Mouse (Mus musculus): ENCODE measurements around the gene Snrpa. TPM values are rescaled to one million over a fixed set of nuclear protein-coding genes. Genes with fewer than 3 reads are reported as not detected.

The Snrpa gene
- polyA plus RNA-seq, 1 experiment from 2014 or later = 155 TPM

GRCm38 (mm10) chr7:27165696-27166095, 30.4 kb downstream of the Snrpa start:
- peak overlapping the region; percentile 90 for H3K9ac ChIP-seq
- H3K4me2 ChIP-seq = peak overlapping the region; percentile 84
- peak overlapping the region; percentile 87 for H3K4me3 ChIP-seq
- no peaks in the 10 kb centered on the region for H3K9me3 ChIP-seq (replicated peaks)
- peak overlapping the region; percentile 99 for H3K27ac ChIP-seq (ENCODE audit: poor library complexity, severe bottlenecking)
- peaks cover 57% of the 10 kb centered on the region for H3K4me1 ChIP-seq (replicated peaks)
- ATAC-seq (ENCODE audit: insufficient number of reproducible peaks, low FRiP score) = no peak
- peaks cover 47% of the 10 kb centered on the region for H3K36me3 ChIP-seq
- WGBS = 2% methylated on average over 8 of the region's 8 CpGs
- no peaks in the 10 kb centered on the region for H3K27me3 ChIP-seq (replicated peaks)

GRCm38 (mm10) chr7:27165007-27165655, 30.9 kb downstream of the Snrpa start:
- Histone ChIP-seq H3K9me3 (replicated peaks) (no peaks in the 10 kb centered on the region), H3K4me3 (peak overlapping the region; percentile 87), H3K4me2 (peak overlapping the region; percentile 84), H3K27me3 (replicated peaks) (no peaks in the 10 kb centered on the region), H3K36me3 (peaks cover 49% of the 10 kb centered on the region), H3K4me1 (replicated peaks) (peaks cover 63% of the 10 kb centered on the region), H3K9ac (peak overlapping the region; percentile 90), H3K27ac (ENCODE audit: poor library complexity, severe bottlenecking) (no peak overlapping the region)
- ATAC-seq (ENCODE audit: insufficient number of reproducible peaks, low FRiP score) = no peak
- WGBS = 71% methylated on average over 20 of the region's 23 CpGs

- Histone ChIP-seq H3K27me3 (replicated peaks) (no peaks in the 10 kb centered on the region), H3K9me3 (replicated peaks) (no peaks in the 10 kb centered on the region), H3K4me3 (peak overlapping the region; percentile 87), H3K4me2 (peak overlapping the region; percentile 84), H3K4me1 (replicated peaks) (peaks cover 66% of the 10 kb centered on the region), H3K27ac (ENCODE audit: poor library complexity, severe bottlenecking) (no peak overlapping the region), H3K36me3 (peaks cover 55% of the 10 kb centered on the region), H3K9ac (peak overlapping the region; percentile 90)
- 76% methylated on average over 33 of the region's 33 CpGs for WGBS
- ATAC-seq (ENCODE audit: insufficient number of reproducible peaks, low FRiP score) = no peak
Observed at GRCm38 (mm10) chr7:27164112-27164947, 31.7 kb downstream of the Snrpa start.

GRCm38 (mm10) chr7:27163450-27163805, 32.6 kb downstream of the Snrpa start:
- H3K4me2 ChIP-seq = peak overlapping the region; percentile 84
- H3K4me3 ChIP-seq = peak overlapping the region; percentile 19
- ATAC-seq (ENCODE audit: insufficient number of reproducible peaks, low FRiP score) = no peak
- no peak overlapping the region for H3K27ac ChIP-seq (ENCODE audit: poor library complexity, severe bottlenecking)
- H3K9me3 ChIP-seq (replicated peaks) = no peaks in the 10 kb centered on the region
- peaks cover 63% of the 10 kb centered on the region for H3K36me3 ChIP-seq
- no peaks in the 10 kb centered on the region for H3K27me3 ChIP-seq (replicated peaks)
- H3K4me1 ChIP-seq (replicated peaks) = peaks cover 66% of the 10 kb centered on the region
- 60% methylated on average over 5 of the region's 5 CpGs for WGBS
- peak overlapping the region; percentile 53; the same call in 1 of the 2 replicates for H3K9ac ChIP-seq

- Histone ChIP-seq H3K4me1 (replicated peaks) (peaks cover 66% of the 10 kb centered on the region), H3K27ac (ENCODE audit: poor library complexity, severe bottlenecking) (no peak overlapping the region), H3K9me3 (replicated peaks) (no peaks in the 10 kb centered on the region), H3K27me3 (replicated peaks) (no peaks in the 10 kb centered on the region), H3K4me3 (peak overlapping the region; percentile 19), H3K36me3 (peaks cover 68% of the 10 kb centered on the region), H3K9ac (peak overlapping the region; percentile 53; the same call in 1 of the 2 replicates), H3K4me2 (peak overlapping the region; percentile 84)
- no peak for ATAC-seq (ENCODE audit: insufficient number of reproducible peaks, low FRiP score)
- WGBS = 75% methylated on average over 5 of the region's 5 CpGs
Observed at GRCm38 (mm10) chr7:27162780-27163449, 33.2 kb downstream of the Snrpa start.

GRCm38 (mm10) chr7:27161744-27162143, 34.3 kb downstream of the Snrpa start:
- Histone ChIP-seq H3K4me1 (replicated peaks) (peaks cover 58% of the 10 kb centered on the region), H3K27ac (ENCODE audit: poor library complexity, severe bottlenecking) (no peak overlapping the region), H3K36me3 (peaks cover 77% of the 10 kb centered on the region), H3K9me3 (replicated peaks) (no peaks in the 10 kb centered on the region), H3K4me2 (no peak overlapping the region), H3K9ac (peak overlapping the region; percentile 26; the same call in 1 of the 2 replicates), H3K27me3 (replicated peaks) (no peaks in the 10 kb centered on the region), H3K4me3 (no peak overlapping the region)
- no peak for ATAC-seq (ENCODE audit: insufficient number of reproducible peaks, low FRiP score)
- WGBS = 73% methylated on average over 4 of the region's 4 CpGs

- no peak overlapping the region for H3K27ac ChIP-seq (ENCODE audit: poor library complexity, severe bottlenecking)
- ATAC-seq (ENCODE audit: insufficient number of reproducible peaks, low FRiP score) = no peak
- H3K4me1 ChIP-seq (replicated peaks) = peaks cover 58% of the 10 kb centered on the region
- no peaks in the 10 kb centered on the region for H3K27me3 ChIP-seq (replicated peaks)
- no peak overlapping the region for H3K9ac ChIP-seq
- WGBS = 91% methylated on average over 3 of the region's 3 CpGs
- H3K9me3 ChIP-seq (replicated peaks) = no peaks in the 10 kb centered on the region
- no peak overlapping the region for H3K4me3 ChIP-seq
- no peak overlapping the region for H3K4me2 ChIP-seq
- peaks cover 83% of the 10 kb centered on the region for H3K36me3 ChIP-seq
Observed at GRCm38 (mm10) chr7:27160921-27161320, 35.1 kb downstream of the Snrpa start.

- Histone ChIP-seq H3K9ac (no peak overlapping the region), H3K27me3 (replicated peaks) (no peaks in the 10 kb centered on the region), H3K4me3 (no peak overlapping the region), H3K4me2 (no peak overlapping the region), H3K4me1 (replicated peaks) (peaks cover 49% of the 10 kb centered on the region), H3K9me3 (replicated peaks) (no peaks in the 10 kb centered on the region), H3K27ac (ENCODE audit: poor library complexity, severe bottlenecking) (no peak overlapping the region), H3K36me3 (peaks cover 84% of the 10 kb centered on the region)
- 13% methylated on average over 8 of the region's 8 CpGs for WGBS
- ATAC-seq (ENCODE audit: insufficient number of reproducible peaks, low FRiP score) = peak; percentile 82
Observed at GRCm38 (mm10) chr7:27159882-27160281, 36.2 kb downstream of the Snrpa start.

- 92% methylated on average over 6 of the region's 6 CpGs for WGBS
- Histone ChIP-seq H3K27me3 (replicated peaks) (no peaks in the 10 kb centered on the region), H3K27ac (ENCODE audit: poor library complexity, severe bottlenecking) (no peak overlapping the region), H3K4me2 (no peak overlapping the region), H3K9me3 (replicated peaks) (no peaks in the 10 kb centered on the region), H3K4me1 (replicated peaks) (peaks cover 43% of the 10 kb centered on the region), H3K9ac (no peak overlapping the region), H3K4me3 (no peak overlapping the region), H3K36me3 (peaks cover 78% of the 10 kb centered on the region)
- no peak for ATAC-seq (ENCODE audit: insufficient number of reproducible peaks, low FRiP score)
Observed at GRCm38 (mm10) chr7:27159256-27159655, 36.8 kb downstream of the Snrpa start.

- no peaks in the 10 kb centered on the region for H3K27me3 ChIP-seq (replicated peaks)
- H3K4me2 ChIP-seq = no peak overlapping the region
- H3K9ac ChIP-seq = no peak overlapping the region
- 0 out of 2 replicates have a peak, but pooled peaks cover 4% of the 10 kb centered on the region for H3K9me3 ChIP-seq (replicated peaks)
- 94% methylated on average over 9 of the region's 9 CpGs for WGBS
- H3K4me3 ChIP-seq = no peak overlapping the region
- H3K36me3 ChIP-seq = peaks cover 70% of the 10 kb centered on the region
- ATAC-seq (ENCODE audit: insufficient number of reproducible peaks, low FRiP score) = no peak
- peaks cover 36% of the 10 kb centered on the region for H3K4me1 ChIP-seq (replicated peaks)
- H3K27ac ChIP-seq (ENCODE audit: poor library complexity, severe bottlenecking) = no peak overlapping the region
Observed at GRCm38 (mm10) chr7:27158171-27158570, 37.9 kb downstream of the Snrpa start.

- whole genome bisulfite sequencing = 77% methylated on average over 13 of the region's 13 CpGs
Observed at GRCm38 (mm10) chr7:27156005-27156404, 40.1 kb downstream of the Snrpa start.

More at GRCm38 (mm10) chr7:27156005-27156404, 40.1 kb downstream of the Snrpa start:
- no peak overlapping the region for H3K4me2 ChIP-seq
- no peak for ATAC-seq (ENCODE audit: insufficient number of reproducible peaks, low FRiP score)
- peaks cover 17% of the 10 kb centered on the region for H3K4me1 ChIP-seq (replicated peaks)
- H3K4me3 ChIP-seq = no peak overlapping the region
- no peak overlapping the region for H3K9ac ChIP-seq
- H3K36me3 ChIP-seq = peaks cover 50% of the 10 kb centered on the region
- H3K9me3 ChIP-seq (replicated peaks) = 0 out of 2 replicates have a peak, but pooled peaks cover 4% of the 10 kb centered on the region
- H3K27ac ChIP-seq (ENCODE audit: poor library complexity, severe bottlenecking) = no peak overlapping the region
- H3K27me3 ChIP-seq (replicated peaks) = no peaks in the 10 kb centered on the region
